Mouse (Mus musculus): ENCODE measurements around the gene Fam98c.

Gene Fam98c

GRCm38 (mm10) chr7:29167656-29168055, 11.6 kb upstream of the Fam98c start:
- TF ChIP-seq NANOG (IDR thresholded peaks at IDR 0.05; ENCODE audit: borderline replicate concordance, low read length) (no peak), POU5F1 (IDR thresholded peaks at IDR 0.05; ENCODE audit: borderline replicate concordance, low read length) (no peak), CTCF (conservative IDR thresholded peaks at IDR 0.05; ENCODE audit: low read length) (no peak)
- peak overlapping the region; percentile 88 for H3K4me3 ChIP-seq (replicated peaks; ENCODE audit: low read length)
- H3K36me3 ChIP-seq (ENCODE audit: insufficient read depth, low read length) = peaks cover 9% of the 10 kb centered on the region
- H3K27me3 ChIP-seq (ENCODE audit: insufficient read depth, low read length) = peaks cover 25% of the 10 kb centered on the region
- H3K9me3 ChIP-seq (ENCODE audit: low read length) = no peaks in the 10 kb centered on the region
- H3K4me1 ChIP-seq (replicated peaks; ENCODE audit: low read depth, low read length) = peaks cover 65% of the 10 kb centered on the region

DNA sequence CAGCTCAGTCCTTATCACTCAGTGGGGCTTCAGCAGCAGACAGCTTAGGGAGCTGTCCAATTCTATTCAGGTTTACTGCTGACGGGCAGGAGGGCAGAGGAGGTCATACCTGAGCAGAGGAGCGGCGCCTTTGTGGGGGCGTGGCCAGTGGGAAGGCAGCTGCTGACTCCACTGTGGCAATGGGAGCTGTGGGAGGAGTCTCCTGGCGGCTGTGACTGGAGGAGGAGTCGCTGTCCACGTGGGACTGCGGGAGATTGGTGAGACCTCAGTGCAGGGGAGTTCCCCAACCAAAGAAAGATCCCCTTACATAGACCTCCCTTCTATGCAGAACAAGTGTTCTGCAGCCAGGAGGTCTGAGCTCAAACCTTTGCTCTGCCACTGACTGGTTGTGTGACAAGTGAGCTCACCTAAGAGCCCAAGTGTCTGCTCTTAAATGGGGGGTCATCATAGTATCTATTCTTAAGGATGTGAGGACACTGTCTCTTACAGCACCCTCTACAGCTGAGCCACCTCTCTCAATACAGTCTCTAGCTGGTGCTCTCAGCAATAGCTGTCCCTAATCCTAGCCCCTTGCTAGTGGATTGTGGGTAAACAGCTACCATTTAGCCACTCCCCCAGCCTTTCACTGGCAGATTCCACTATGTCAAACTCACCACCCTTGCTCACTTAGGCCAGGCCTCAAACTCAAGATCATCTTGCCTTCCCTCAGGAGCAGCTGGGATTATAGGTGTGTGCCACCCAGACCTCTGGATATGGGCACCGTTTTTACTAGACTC, 6.9 kb upstream of the Fam98c start:
- Histone ChIP-seq H3K27me3 (ENCODE audit: insufficient read depth, low read length) (peaks cover 22% of the 10 kb centered on the region; the same call in 1 of the 2 replicates), H3K9me3 (ENCODE audit: low read length) (no peaks in the 10 kb centered on the region), H3K4me3 (replicated peaks; ENCODE audit: low read length) (peak overlapping the region; percentile 33; the same call in 1 of the 2 replicates), H3K36me3 (ENCODE audit: insufficient read depth, low read length) (peaks cover 11% of the 10 kb centered on the region), H3K4me1 (replicated peaks; ENCODE audit: low read depth, low read length) (peaks cover 68% of the 10 kb centered on the region)
- TF ChIP-seq CTCF (conservative IDR thresholded peaks at IDR 0.05; ENCODE audit: low read length) = no peak
- TF ChIP-seq POU5F1 (IDR thresholded peaks at IDR 0.05; ENCODE audit: borderline replicate concordance, low read length) = no peak
- TF ChIP-seq NANOG (IDR thresholded peaks at IDR 0.05; ENCODE audit: borderline replicate concordance, low read length) = no peak

- peaks cover 22% of the 10 kb centered on the region; the same call in 1 of the 2 replicates for H3K27me3 ChIP-seq (ENCODE audit: insufficient read depth, low read length)
- H3K4me1 ChIP-seq (replicated peaks; ENCODE audit: low read depth, low read length) = peaks cover 68% of the 10 kb centered on the region
- H3K36me3 ChIP-seq (ENCODE audit: insufficient read depth, low read length) = peaks cover 11% of the 10 kb centered on the region
- no peaks in the 10 kb centered on the region for H3K9me3 ChIP-seq (ENCODE audit: low read length)
- no peak for TF ChIP-seq POU5F1 (IDR thresholded peaks at IDR 0.05; ENCODE audit: borderline replicate concordance, low read length)
- TF ChIP-seq NANOG (IDR thresholded peaks at IDR 0.05; ENCODE audit: borderline replicate concordance, low read length) = no peak
- TF ChIP-seq CTCF (conservative IDR thresholded peaks at IDR 0.05; ENCODE audit: low read length) = no peak
- H3K4me3 ChIP-seq (replicated peaks; ENCODE audit: low read length) = peak overlapping the region; percentile 70
Measured at GRCm38 (mm10) chr7:29162294-29162693, 6.3 kb upstream of the Fam98c start.

- Histone ChIP-seq H3K36me3 (ENCODE audit: insufficient read depth, low read length) (peaks cover 13% of the 10 kb centered on the region), H3K9me3 (ENCODE audit: low read length) (no peaks in the 10 kb centered on the region), H3K4me1 (replicated peaks; ENCODE audit: low read depth, low read length) (peaks cover 78% of the 10 kb centered on the region), H3K4me3 (replicated peaks; ENCODE audit: low read length) (peak overlapping the region; percentile 72), H3K27me3 (ENCODE audit: insufficient read depth, low read length) (peaks cover 18% of the 10 kb centered on the region; the same call in 1 of the 2 replicates)
- TF ChIP-seq NANOG (IDR thresholded peaks at IDR 0.05; ENCODE audit: borderline replicate concordance, low read length) (no peak), CTCF (conservative IDR thresholded peaks at IDR 0.05; ENCODE audit: low read length) (no peak), POU5F1 (IDR thresholded peaks at IDR 0.05; ENCODE audit: borderline replicate concordance, low read length) (no peak)
Measured at GRCm38 (mm10) chr7:29158264-29158663, 2.2 kb upstream of the Fam98c start.

DNA sequence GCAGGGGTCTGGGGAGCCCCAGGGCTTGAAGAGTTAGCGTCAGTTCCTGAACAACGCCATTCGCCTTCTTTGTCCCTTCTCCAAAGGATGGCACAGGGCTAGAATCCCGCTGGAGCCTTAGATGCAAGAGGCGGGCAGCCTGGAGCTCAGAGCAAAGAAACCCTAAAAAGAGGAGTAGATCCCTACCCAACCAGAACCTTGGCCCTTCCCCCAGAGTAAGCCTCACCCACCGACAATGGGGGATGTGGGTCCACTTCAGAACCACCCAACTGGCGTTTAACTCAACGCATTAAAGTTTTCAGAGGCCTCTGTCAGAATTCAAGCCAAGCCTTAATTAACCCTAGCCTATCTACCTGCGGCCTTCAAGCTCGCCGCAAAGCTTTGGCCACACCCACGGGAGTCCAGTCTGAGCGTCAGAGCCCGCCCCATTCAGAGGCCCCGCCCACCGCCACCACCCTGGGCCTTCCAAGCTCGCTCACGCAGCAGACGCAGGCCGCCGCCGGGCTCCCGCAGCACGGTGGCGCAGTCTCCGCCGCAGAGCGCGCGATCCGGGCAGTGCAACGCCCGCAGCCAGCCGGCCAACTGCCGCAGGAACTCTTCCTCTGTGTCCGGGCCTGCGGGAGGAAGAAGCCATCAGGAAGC, 717 bp downstream of the Fam98c start:
- Histone ChIP-seq H3K36me3 (ENCODE audit: insufficient read depth, low read length) (peaks cover 23% of the 10 kb centered on the region), H3K4me3 (replicated peaks; ENCODE audit: low read length) (peak overlapping the region; percentile 99), H3K27me3 (ENCODE audit: insufficient read depth, low read length) (peaks cover 9% of the 10 kb centered on the region; the same call in 1 of the 2 replicates), H3K4me1 (replicated peaks; ENCODE audit: low read depth, low read length) (peaks cover 57% of the 10 kb centered on the region), H3K9me3 (ENCODE audit: low read length) (no peaks in the 10 kb centered on the region)
- TF ChIP-seq POU5F1 (IDR thresholded peaks at IDR 0.05; ENCODE audit: borderline replicate concordance, low read length) (no peak), CTCF (conservative IDR thresholded peaks at IDR 0.05; ENCODE audit: low read length) (no peak), NANOG (IDR thresholded peaks at IDR 0.05; ENCODE audit: borderline replicate concordance, low read length) (no peak)

DNA sequence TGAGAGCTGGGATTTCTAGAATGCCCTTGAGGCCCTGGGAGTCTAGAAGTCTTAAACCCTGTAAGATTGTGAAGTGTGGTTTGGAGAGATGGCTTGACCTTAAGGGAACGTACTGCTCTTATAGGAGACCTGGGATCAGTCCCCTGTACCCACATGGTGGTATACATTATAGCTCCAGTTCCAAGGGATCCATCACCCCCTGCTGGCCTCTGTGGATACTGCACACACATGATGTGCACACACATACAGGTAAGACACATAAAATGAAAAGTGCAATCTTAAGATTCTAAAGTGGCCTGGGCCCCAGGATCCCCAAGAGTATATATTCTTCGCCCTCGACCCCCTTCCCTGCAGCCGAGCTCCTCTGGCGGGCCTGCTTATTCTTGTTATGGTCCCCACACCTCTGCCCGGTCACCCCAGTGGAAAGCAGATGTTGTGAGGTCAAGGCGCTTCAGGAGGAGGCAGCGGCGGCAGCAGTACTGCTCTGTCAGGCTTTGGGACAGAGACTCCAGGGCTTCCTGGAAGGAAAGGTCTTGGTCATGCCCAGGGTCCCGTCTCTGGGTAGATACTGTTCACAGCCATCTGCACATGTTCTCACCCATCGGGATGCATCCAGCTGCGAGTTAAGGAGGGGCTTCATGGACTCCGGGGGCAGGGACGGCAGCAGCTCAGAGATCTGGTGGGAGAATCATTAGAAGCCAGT, 1.9 kb downstream of the Fam98c start:
- Histone ChIP-seq H3K9me3 (ENCODE audit: low read length) (no peaks in the 10 kb centered on the region), H3K27me3 (ENCODE audit: insufficient read depth, low read length) (no peaks in the 10 kb centered on the region), H3K4me1 (replicated peaks; ENCODE audit: low read depth, low read length) (peaks cover 47% of the 10 kb centered on the region), H3K4me3 (replicated peaks; ENCODE audit: low read length) (peak overlapping the region; percentile 99; the same call in 1 of the 2 replicates), H3K36me3 (ENCODE audit: insufficient read depth, low read length) (peaks cover 33% of the 10 kb centered on the region)
- peak; percentile 64 for TF ChIP-seq CTCF (conservative IDR thresholded peaks at IDR 0.05; ENCODE audit: low read length)
- TF ChIP-seq POU5F1 (IDR thresholded peaks at IDR 0.05; ENCODE audit: borderline replicate concordance, low read length) = no peak
- TF ChIP-seq NANOG (IDR thresholded peaks at IDR 0.05; ENCODE audit: borderline replicate concordance, low read length) = no peak

DNA sequence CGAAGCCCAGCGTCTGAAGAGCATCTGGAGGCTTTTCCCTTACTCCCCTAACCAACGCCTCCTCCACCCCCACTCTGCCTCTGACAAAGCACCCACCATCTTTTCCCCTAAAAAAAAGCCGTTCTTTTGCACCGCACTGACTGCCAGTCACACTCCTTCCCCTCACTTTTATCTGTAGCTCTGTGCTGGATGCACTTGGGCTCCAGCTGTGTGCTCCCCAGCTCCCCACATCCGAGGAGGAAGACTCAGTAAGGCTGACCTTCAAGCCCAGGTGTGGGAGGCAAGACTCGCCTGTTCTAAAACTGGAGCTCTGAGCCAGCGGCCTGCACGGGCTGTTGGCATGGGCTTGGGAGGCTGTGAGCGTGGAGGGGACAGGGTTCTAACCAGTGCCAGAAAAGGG, 4.5 kb downstream of the Fam98c start:
- Histone ChIP-seq H3K4me3 (replicated peaks; ENCODE audit: low read length) (no peak overlapping the region), H3K4me1 (replicated peaks; ENCODE audit: low read depth, low read length) (peaks cover 28% of the 10 kb centered on the region), H3K36me3 (ENCODE audit: insufficient read depth, low read length) (peaks cover 51% of the 10 kb centered on the region), H3K9me3 (ENCODE audit: low read length) (no peaks in the 10 kb centered on the region), H3K27me3 (ENCODE audit: insufficient read depth, low read length) (no peaks in the 10 kb centered on the region)
- TF ChIP-seq CTCF (conservative IDR thresholded peaks at IDR 0.05; ENCODE audit: low read length) (no peak), POU5F1 (IDR thresholded peaks at IDR 0.05; ENCODE audit: borderline replicate concordance, low read length) (no peak), NANOG (IDR thresholded peaks at IDR 0.05; ENCODE audit: borderline replicate concordance, low read length) (no peak)

- Histone ChIP-seq H3K27me3 (ENCODE audit: insufficient read depth, low read length) (no peaks in the 10 kb centered on the region), H3K36me3 (ENCODE audit: insufficient read depth, low read length) (peaks cover 58% of the 10 kb centered on the region), H3K4me3 (replicated peaks; ENCODE audit: low read length) (no peak overlapping the region), H3K4me1 (replicated peaks; ENCODE audit: low read depth, low read length) (peaks cover 19% of the 10 kb centered on the region), H3K9me3 (ENCODE audit: low read length) (no peaks in the 10 kb centered on the region)
- no peak for TF ChIP-seq CTCF (conservative IDR thresholded peaks at IDR 0.05; ENCODE audit: low read length)
- no peak for TF ChIP-seq NANOG (IDR thresholded peaks at IDR 0.05; ENCODE audit: borderline replicate concordance, low read length)
- TF ChIP-seq POU5F1 (IDR thresholded peaks at IDR 0.05; ENCODE audit: borderline replicate concordance, low read length) = no peak
Measured at GRCm38 (mm10) chr7:29148771-29149170, 7.3 kb downstream of the Fam98c start.
